Mouse (Mus musculus) lung, postnatal 0 days (tissue): ENCODE results near the gene Hnrnpm.

Source experiments
- CTCF ChIP-seq: IDR thresholded peaks from 2 replicates; pipeline ENCODE4 v1.5.1; 2016; ENCODE audit warnings: antibody characterized with exemption, mild to moderate bottlenecking
- EP300 ChIP-seq: IDR thresholded peaks from 2 replicates; pipeline ENCODE4 v1.6.1; 2016; ENCODE audit warnings: antibody characterized with exemption, mild to moderate bottlenecking, control low read depth

- peak; percentile 64 for TF ChIP-seq CTCF
- TF ChIP-seq EP300: no peak
These were observed 1.9 kb downstream of the Hnrnpm start for GRCm38 (mm10) chr17:33684671-33685231.
